Mouse (Mus musculus): ENCODE data around the gene Slc5a2. TPM values are rescaled to one million over a fixed set of nuclear protein-coding genes. Genes with fewer than 3 reads are reported as not detected.

The Slc5a2 gene
- polyA plus RNA-seq, 1 experiment, result 1.4 TPM

DNA sequence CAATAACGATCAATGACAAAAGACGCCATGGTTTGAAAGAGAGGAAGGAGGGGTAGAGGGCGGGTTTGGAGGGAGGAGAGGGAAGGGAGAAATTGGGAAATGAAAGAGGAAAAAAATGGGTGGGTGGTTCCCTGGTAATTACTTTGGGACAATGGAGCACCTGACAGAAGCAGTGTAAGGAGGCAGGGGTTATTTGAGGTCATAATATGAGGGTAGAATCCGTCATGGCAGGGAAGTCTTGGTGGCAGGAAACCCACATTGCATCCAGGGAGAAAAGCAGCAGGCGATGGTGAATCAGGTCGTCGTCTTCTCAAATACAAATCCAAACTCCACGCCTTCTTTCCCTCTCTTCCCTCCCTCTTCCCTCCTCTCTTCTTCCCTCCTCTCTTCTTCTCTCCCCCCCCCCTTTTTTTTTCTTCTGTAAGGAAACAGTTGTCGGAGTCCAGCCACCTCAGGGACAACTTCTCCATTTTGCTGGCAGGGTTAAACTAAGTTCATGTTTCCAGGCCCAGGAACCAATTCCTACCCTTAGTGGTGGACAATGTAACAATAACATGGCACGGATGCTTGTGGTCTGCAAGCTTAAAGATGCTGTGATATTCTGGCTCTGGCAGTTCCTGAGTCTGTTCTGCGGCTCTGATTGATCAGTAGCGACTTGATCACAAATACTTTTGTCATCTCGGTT is 47.1 kb downstream of the Slc5a2 start:
- Histone ChIP-seq H3K9me3 (ENCODE audit: control insufficient read depth, low read length) (no peaks in the 10 kb centered on the region), H3K4me1 (ENCODE audit: control insufficient read depth) (peaks cover 55% of the 10 kb centered on the region), H3K36me3 (ENCODE audit: control insufficient read depth) (peaks cover 26% of the 10 kb centered on the region), H3K27me3 (ENCODE audit: control insufficient read depth) (no peaks in the 10 kb centered on the region), H3K4me3 (replicated peaks) (no peak overlapping the region)
- no peak for TF ChIP-seq GATA1 (IDR thresholded peaks at IDR 0.05; ENCODE audit: low read length)
- TF ChIP-seq TAL1 (IDR thresholded peaks at IDR 0.05; ENCODE audit: low read length), result no peak

GRCm38 (mm10) chr7:128313601-128314000 is 48.1 kb downstream of the Slc5a2 start:
- H3K27me3 ChIP-seq (ENCODE audit: control insufficient read depth), result no peaks in the 10 kb centered on the region
- H3K36me3 ChIP-seq (ENCODE audit: control insufficient read depth), result peaks cover 36% of the 10 kb centered on the region
- H3K4me3 ChIP-seq (replicated peaks), result no peak overlapping the region
- peaks cover 44% of the 10 kb centered on the region for H3K4me1 ChIP-seq (ENCODE audit: control insufficient read depth)
- H3K9me3 ChIP-seq (ENCODE audit: control insufficient read depth, low read length), result no peaks in the 10 kb centered on the region
- TF ChIP-seq GATA1 (IDR thresholded peaks at IDR 0.05; ENCODE audit: low read length) (no peak), TAL1 (IDR thresholded peaks at IDR 0.05; ENCODE audit: low read length) (no peak)

- Histone ChIP-seq H3K27me3 (ENCODE audit: control insufficient read depth) (no peaks in the 10 kb centered on the region), H3K36me3 (ENCODE audit: control insufficient read depth) (peaks cover 44% of the 10 kb centered on the region), H3K4me1 (ENCODE audit: control insufficient read depth) (peaks cover 40% of the 10 kb centered on the region), H3K9me3 (ENCODE audit: control insufficient read depth, low read length) (no peaks in the 10 kb centered on the region), H3K4me3 (replicated peaks) (no peak overlapping the region)
- TF ChIP-seq GATA1 (IDR thresholded peaks at IDR 0.05; ENCODE audit: low read length), result no peak
- no peak for TF ChIP-seq TAL1 (IDR thresholded peaks at IDR 0.05; ENCODE audit: low read length)
Observed at GRCm38 (mm10) chr7:128314491-128314890, 49.0 kb downstream of the Slc5a2 start.

DNA sequence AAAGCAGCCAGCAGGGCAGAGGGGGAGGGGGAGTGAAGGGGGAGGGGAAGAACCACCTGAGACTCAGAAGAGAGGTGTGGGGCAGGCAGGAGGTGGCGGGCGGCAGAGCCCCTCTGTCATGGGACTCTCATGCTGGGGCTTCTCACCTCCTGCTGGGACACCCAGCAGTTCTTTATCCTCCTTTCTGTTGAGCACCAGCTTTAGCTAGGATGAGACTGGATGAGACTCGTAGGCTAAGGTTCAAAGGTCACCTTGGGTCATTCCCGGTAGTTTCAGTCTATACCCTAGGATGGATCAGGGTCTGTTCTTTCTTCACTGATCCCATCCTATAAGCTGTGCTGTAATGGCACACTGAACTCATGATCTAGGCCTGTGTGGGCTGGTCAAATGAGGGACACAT is 51.6 kb downstream of the Slc5a2 start:
- Histone ChIP-seq H3K4me1 (ENCODE audit: control insufficient read depth) (peaks cover 40% of the 10 kb centered on the region), H3K9me3 (ENCODE audit: control insufficient read depth, low read length) (no peaks in the 10 kb centered on the region), H3K27me3 (ENCODE audit: control insufficient read depth) (no peaks in the 10 kb centered on the region), H3K36me3 (ENCODE audit: control insufficient read depth) (peaks cover 64% of the 10 kb centered on the region), H3K4me3 (replicated peaks) (no peak overlapping the region)
- TF ChIP-seq GATA1 (IDR thresholded peaks at IDR 0.05; ENCODE audit: low read length) (no peak), TAL1 (IDR thresholded peaks at IDR 0.05; ENCODE audit: low read length) (no peak)

DNA sequence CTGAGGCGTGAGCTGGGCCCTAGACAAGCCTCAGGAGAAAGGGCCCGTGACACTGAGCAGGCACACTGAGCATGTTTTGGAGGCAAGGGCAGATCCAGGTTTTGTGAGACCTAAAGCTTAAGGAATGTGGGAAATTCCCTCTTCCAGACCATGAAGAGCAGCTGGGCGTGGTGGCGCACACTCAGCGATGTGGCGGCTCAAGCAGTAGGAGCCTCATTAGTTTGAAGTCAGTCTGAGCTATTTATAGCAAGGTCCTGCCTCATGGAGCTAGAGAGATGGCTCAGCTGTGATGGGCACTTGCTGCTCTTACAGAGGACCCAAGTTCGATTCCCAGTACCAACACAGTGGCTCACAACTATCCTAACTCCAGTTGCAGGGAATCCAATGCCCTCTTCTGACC is 53.7 kb downstream of the Slc5a2 start:
- no peak overlapping the region for H3K4me3 ChIP-seq (replicated peaks)
- no peaks in the 10 kb centered on the region for H3K9me3 ChIP-seq (ENCODE audit: control insufficient read depth, low read length)
- TF ChIP-seq GATA1 (IDR thresholded peaks at IDR 0.05; ENCODE audit: low read length) (no peak), TAL1 (IDR thresholded peaks at IDR 0.05; ENCODE audit: low read length) (no peak)
- H3K36me3 ChIP-seq (ENCODE audit: control insufficient read depth), result peaks cover 75% of the 10 kb centered on the region
- peaks cover 44% of the 10 kb centered on the region for H3K4me1 ChIP-seq (ENCODE audit: control insufficient read depth)
- no peaks in the 10 kb centered on the region for H3K27me3 ChIP-seq (ENCODE audit: control insufficient read depth)

GRCm38 (mm10) chr7:128320219-128320816 is 54.9 kb downstream of the Slc5a2 start:
- H3K4me1 ChIP-seq (ENCODE audit: control insufficient read depth), result peaks cover 55% of the 10 kb centered on the region
- no peaks in the 10 kb centered on the region for H3K27me3 ChIP-seq (ENCODE audit: control insufficient read depth)
- H3K4me3 ChIP-seq (replicated peaks), result no peak overlapping the region
- H3K9me3 ChIP-seq (ENCODE audit: control insufficient read depth, low read length), result no peaks in the 10 kb centered on the region
- TF ChIP-seq TAL1 (IDR thresholded peaks at IDR 0.05; ENCODE audit: low read length), result no peak
- TF ChIP-seq GATA1 (IDR thresholded peaks at IDR 0.05; ENCODE audit: low read length), result no peak
- H3K36me3 ChIP-seq (ENCODE audit: control insufficient read depth), result peaks cover 78% of the 10 kb centered on the region

DNA sequence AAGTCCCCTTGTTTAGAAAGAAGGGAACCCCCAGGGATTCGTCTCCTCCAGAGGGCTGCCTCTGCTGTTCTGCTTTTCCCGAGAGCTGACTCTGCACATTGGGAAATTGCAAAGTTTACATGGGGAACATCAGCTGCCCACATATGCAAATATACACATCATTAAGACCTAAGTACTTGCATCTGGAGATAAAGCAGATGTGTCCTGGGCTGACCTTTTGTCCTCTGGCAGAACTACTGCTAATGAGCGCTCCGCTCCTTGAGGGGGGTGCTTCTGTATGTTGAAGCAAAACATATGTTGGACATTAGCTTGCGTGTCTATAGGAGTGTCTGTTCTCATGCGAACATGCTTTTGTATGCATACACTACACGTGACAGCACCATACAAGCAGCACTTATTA is 55.8 kb downstream of the Slc5a2 start:
- Histone ChIP-seq H3K9me3 (ENCODE audit: control insufficient read depth, low read length) (no peaks in the 10 kb centered on the region), H3K27me3 (ENCODE audit: control insufficient read depth) (no peaks in the 10 kb centered on the region), H3K36me3 (ENCODE audit: control insufficient read depth) (peaks cover 87% of the 10 kb centered on the region), H3K4me1 (ENCODE audit: control insufficient read depth) (peaks cover 64% of the 10 kb centered on the region), H3K4me3 (replicated peaks) (no peak overlapping the region)
- TF ChIP-seq GATA1 (IDR thresholded peaks at IDR 0.05; ENCODE audit: low read length) (no peak), TAL1 (IDR thresholded peaks at IDR 0.05; ENCODE audit: low read length) (no peak)

Other genes with a start within 250 kb of the Slc5a2 start
- gene Itgam, start 203.0 kb upstream of the Slc5a2 start, polyA plus RNA-seq (2012), result 0.01 TPM in 2 replicates
- gene Gm49368, start 203.0 kb upstream of the Slc5a2 start, polyA plus RNA-seq (2012), result not detected in 2 replicates
- gene Itgax, start 136.1 kb upstream of the Slc5a2 start, polyA plus RNA-seq (2012), result not detected in 2 replicates
- gene Itgad, start 111.3 kb upstream of the Slc5a2 start, polyA plus RNA-seq (2012), result not detected in 2 replicates
- gene Cox6a2, start 59.3 kb upstream of the Slc5a2 start, polyA plus RNA-seq (2012), result 0.10 TPM in 1 of 2 replicates, not detected in the other
- 2.1 and 2.3 TPM in 2 replicates for gene Armc5, start 28.3 kb upstream of the Slc5a2 start, polyA plus RNA-seq (2012)
- gene 9130023H24Rik, start 27.6 kb upstream of the Slc5a2 start, polyA plus RNA-seq (2012), result 0.03 and 0.12 TPM in 2 replicates
- 0.27 and 0.30 TPM in 2 replicates for gene Tgfb1i1, start 18.8 kb upstream of the Slc5a2 start, polyA plus RNA-seq (2012)
- 7.3 and 9.0 TPM in 2 replicates for gene BC017158, start 32.5 kb downstream of the Slc5a2 start, polyA plus RNA-seq (2012)
- gene Rgs10, start 153.1 kb downstream of the Slc5a2 start, polyA plus RNA-seq (2012), result 4.1 TPM in 2 replicates
- 6.8 and 7.4 TPM in 2 replicates for gene Tial1, start 196.1 kb downstream of the Slc5a2 start, polyA plus RNA-seq (2012)